Mouse (Mus musculus) liver, embryonic 16.5 days (tissue): ENCODE results near the gene Sgf29. TPM values are rescaled to one million over a fixed set of nuclear protein-coding genes. Genes with fewer than 3 reads are reported as not detected.

Experiments
- ATAC-seq: fragments of 200-750 bp; cut with Nextera tagmentation; 2 replicates; pipeline ENCODE4 v1.8.0; 2017; ENCODE audit warnings: low read depth, mild to moderate bottlenecking, moderate number of reproducible peaks, moderate library complexity
- H3K27ac ChIP-seq: fragments of 300-500 bp; sonication (generic); 2 replicates; pipeline ENCODE4 v1.5.1; 2014; ENCODE audit warnings: mild to moderate bottlenecking, low read length
- H3K27me3 ChIP-seq: fragments of 300-500 bp; sonication (generic); 2 replicates; pipeline ENCODE4 v1.6.1; 2014; ENCODE audit warnings: low read depth, low read length, mixed read lengths; ENCODE audit not compliant: control insufficient read depth, insufficient read depth
- H3K36me3 ChIP-seq: fragments of 300-500 bp; sonication (generic); 2 replicates; pipeline ENCODE4 v1.6.1; 2014; ENCODE audit warnings: mild to moderate bottlenecking; ENCODE audit not compliant: control insufficient read depth, insufficient read depth
- H3K4me1 ChIP-seq: fragments of 300-500 bp; sonication (generic); 2 replicates; pipeline ENCODE4 v1.6.1; 2014; ENCODE audit warnings: low read depth, low read length, mixed read lengths; ENCODE audit not compliant: control insufficient read depth
- H3K4me2 ChIP-seq: fragments of 300-500 bp; sonication (generic); 2 replicates; pipeline ENCODE4 v1.6.1; 2014; ENCODE audit warnings: low read depth, low read length, mixed read lengths
- H3K4me3 ChIP-seq: fragments of 300-500 bp; sonication (generic); 2 replicates; pipeline ENCODE4 v1.5.1; 2014; ENCODE audit warnings: low read depth, mild to moderate bottlenecking, low read length
- H3K9ac ChIP-seq: fragments of 300-500 bp; sonication (generic); 2 replicates; pipeline ENCODE4 v1.6.1; 2014; ENCODE audit warnings: low read depth, low read length
- H3K9me3 ChIP-seq: fragments of 300-500 bp; sonication (generic); replicated peaks from 2 replicates; pipeline ENCODE4 v1.6.1; 2016; ENCODE audit warnings: low read length; ENCODE audit not compliant: control insufficient read depth
- WGBS: fragments of 180-500 bp; shearing (Covaris S2); extraction: QIAGEN DNeasy Blood & Tissue Kit; methylation state at CpG from one replicate; pipeline ENCODE4 v1.1.7; 2014; ENCODE audit not compliant: insufficient replicate concordance; 5-methylcytosine and 5-hydroxymethylcytosine counted together
- polyA plus RNA-seq: library from polyadenylated mRNA; unstranded; fragments of >200 nt; fragmentation: Nextera tagmentation; extraction: Ambion mirVana; gene quantifications from 2 replicates; pipeline ENCODE4 v1.2.1, GENCODE M21; 2015

The Sgf29 gene
- polyA plus RNA-seq, 1 experiment from 2014 or later = 28.6 TPM

DNA sequence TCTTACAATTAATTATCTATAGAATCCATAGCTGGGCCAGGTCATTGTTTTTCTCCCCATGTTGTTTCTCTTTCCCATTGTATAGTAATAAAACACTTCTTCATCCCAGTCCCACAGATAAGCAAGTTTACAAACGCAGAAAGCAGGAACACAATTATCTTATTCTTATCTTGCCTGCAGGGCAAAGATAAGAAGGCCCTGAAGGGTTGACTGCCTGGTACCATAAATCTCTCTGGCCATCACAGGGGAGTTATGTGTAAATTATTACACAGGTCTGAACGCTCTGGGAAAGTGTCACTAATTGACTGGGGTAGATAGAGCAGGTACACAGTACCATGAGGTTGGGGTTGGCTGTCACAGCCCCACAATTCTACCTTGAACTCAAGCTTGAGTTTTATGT, 1.7 kb downstream of the Sgf29 start:
- no peaks in the 10 kb centered on the region for H3K27me3 ChIP-seq
- peak; percentile 15 for ATAC-seq

DNA sequence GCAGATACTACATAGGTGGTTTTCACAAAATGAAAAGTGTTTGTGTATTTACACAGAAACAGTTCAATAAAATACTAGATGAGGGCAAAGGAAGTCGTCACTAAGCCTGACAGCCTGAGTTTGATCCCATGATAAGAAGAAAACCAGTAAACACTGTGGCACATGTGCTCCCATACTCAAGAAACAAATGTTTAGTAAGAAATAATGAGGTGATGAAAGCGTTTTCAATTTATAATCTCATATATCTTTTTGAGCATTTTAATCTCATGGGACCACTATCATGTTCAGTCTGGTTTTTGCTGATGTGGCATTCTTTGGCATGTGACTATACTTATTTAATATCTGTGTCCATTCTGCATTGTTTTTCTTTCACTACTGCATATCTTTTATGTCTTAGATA, 4.9 kb downstream of the Sgf29 start:
- H3K9ac ChIP-seq = no peak overlapping the region
- H3K4me2 ChIP-seq = no peak overlapping the region
- WGBS = 57% methylated on average over 2 of the region's 2 CpGs
- H3K4me3 ChIP-seq = no peak overlapping the region
- no peak overlapping the region for H3K27ac ChIP-seq
- peaks cover 30% of the 10 kb centered on the region for H3K4me1 ChIP-seq
- ATAC-seq = no peak
- no peaks in the 10 kb centered on the region for H3K9me3 ChIP-seq
- H3K36me3 ChIP-seq = no peaks in the 10 kb centered on the region
- no peaks in the 10 kb centered on the region for H3K27me3 ChIP-seq

More for the DNA sequence above, 1.7 kb downstream of the Sgf29 start:
- H3K36me3 ChIP-seq = no peaks in the 10 kb centered on the region
- peaks cover 29% of the 10 kb centered on the region for H3K4me1 ChIP-seq
- H3K4me3 ChIP-seq = no peak overlapping the region
- H3K27ac ChIP-seq = peak overlapping the region; percentile 12; the same call in 1 of the 2 replicates
- H3K4me2 ChIP-seq = peak overlapping the region; percentile 90
- WGBS = 13% methylated on average over 2 of the region's 2 CpGs
- H3K9ac ChIP-seq = no peak overlapping the region
- H3K9me3 ChIP-seq = no peaks in the 10 kb centered on the region

GRCm38 (mm10) chr7:126655695-126656094, 6.6 kb downstream of the Sgf29 start:
- peaks cover 20% of the 10 kb centered on the region for H3K4me1 ChIP-seq
- H3K4me2 ChIP-seq = no peak overlapping the region
- no peaks in the 10 kb centered on the region for H3K36me3 ChIP-seq
- H3K9ac ChIP-seq = no peak overlapping the region
- peak overlapping the region; percentile 48; the same call in 1 of the 2 replicates for H3K27ac ChIP-seq
- H3K4me3 ChIP-seq = no peak overlapping the region
- H3K27me3 ChIP-seq = no peaks in the 10 kb centered on the region
- 46% methylated on average over 3 of the region's 3 CpGs for WGBS
- H3K9me3 ChIP-seq = no peaks in the 10 kb centered on the region
- 0 out of 2 replicates have a peak, but pooled peaks have one; percentile 19 for ATAC-seq

- Histone ChIP-seq H3K36me3 (no peaks in the 10 kb centered on the region), H3K4me2 (no peak overlapping the region), H3K27me3 (no peaks in the 10 kb centered on the region), H3K9ac (no peak overlapping the region), H3K4me1 (peaks cover 10% of the 10 kb centered on the region), H3K9me3 (no peaks in the 10 kb centered on the region), H3K27ac (no peak overlapping the region), H3K4me3 (no peak overlapping the region)
- no peak for ATAC-seq
- 82% methylated on average over 1 of the region's 1 CpGs for WGBS
Observed at GRCm38 (mm10) chr7:126657522-126657921, 8.4 kb downstream of the Sgf29 start.

DNA sequence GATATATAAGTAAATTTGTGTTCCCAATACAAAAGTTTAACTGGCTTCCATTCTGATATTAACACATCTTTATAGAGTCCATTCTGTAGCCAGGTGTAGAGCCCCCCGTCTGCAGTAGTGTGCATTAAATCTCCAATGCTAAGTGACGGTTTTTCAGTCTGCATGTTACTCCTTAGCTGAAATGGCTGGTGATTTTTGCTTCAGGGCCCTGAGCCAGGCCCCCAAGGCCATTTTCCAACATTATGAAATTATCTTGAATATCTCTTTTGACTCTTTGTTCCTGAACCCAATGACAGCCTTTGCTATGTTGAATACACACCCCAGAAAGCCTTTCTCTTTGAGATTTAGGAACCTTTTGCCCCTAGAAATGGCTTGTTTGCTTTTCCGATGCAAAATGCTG, 10.7 kb downstream of the Sgf29 start:
- Histone ChIP-seq H3K9ac (no peak overlapping the region), H3K36me3 (peaks cover 2% of the 10 kb centered on the region; the same call in 1 of the 2 replicates), H3K4me2 (no peak overlapping the region), H3K27ac (no peak overlapping the region), H3K9me3 (no peaks in the 10 kb centered on the region), H3K4me1 (peaks cover 10% of the 10 kb centered on the region), H3K27me3 (no peaks in the 10 kb centered on the region), H3K4me3 (no peak overlapping the region)
- WGBS = 74% methylated on average over 3 of the region's 3 CpGs
- ATAC-seq = no peak

DNA sequence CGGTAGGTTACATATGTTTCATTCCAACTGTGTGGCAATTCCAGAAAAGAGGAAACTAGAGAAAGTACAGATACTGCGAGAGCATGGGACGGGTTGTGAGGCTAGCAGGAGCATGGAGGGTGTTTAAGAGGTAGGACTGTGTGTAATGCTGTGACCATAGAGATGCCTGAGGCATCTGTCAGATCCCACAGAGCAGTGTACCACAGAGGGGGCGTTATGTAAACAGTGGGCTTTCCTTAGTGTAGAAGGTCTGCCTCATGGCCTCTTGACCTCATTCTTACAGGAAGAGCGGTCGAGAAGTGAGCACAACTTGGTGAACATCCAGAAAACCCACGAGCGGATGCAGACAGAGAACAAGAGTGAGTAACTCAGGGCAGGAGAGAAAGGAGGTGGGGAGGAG, 14.5 kb downstream of the Sgf29 start:
- H3K4me2 ChIP-seq = no peak overlapping the region
- no peaks in the 10 kb centered on the region for H3K27me3 ChIP-seq
- WGBS = 67% methylated on average over 8 of the region's 8 CpGs
- no peak overlapping the region for H3K27ac ChIP-seq
- H3K36me3 ChIP-seq = peaks cover 12% of the 10 kb centered on the region
- no peaks in the 10 kb centered on the region for H3K4me1 ChIP-seq
- H3K4me3 ChIP-seq = no peak overlapping the region
- no peaks in the 10 kb centered on the region for H3K9me3 ChIP-seq
- ATAC-seq = no peak
- H3K9ac ChIP-seq = no peak overlapping the region

GRCm38 (mm10) chr7:126665269-126665668, 16.2 kb downstream of the Sgf29 start:
- Histone ChIP-seq H3K27me3 (no peaks in the 10 kb centered on the region), H3K4me3 (no peak overlapping the region), H3K27ac (no peak overlapping the region), H3K9me3 (no peaks in the 10 kb centered on the region), H3K4me2 (no peak overlapping the region), H3K9ac (no peak overlapping the region), H3K36me3 (peaks cover 12% of the 10 kb centered on the region), H3K4me1 (no peaks in the 10 kb centered on the region)
- WGBS = 80% methylated on average over 3 of the region's 3 CpGs
- no peak for ATAC-seq

DNA sequence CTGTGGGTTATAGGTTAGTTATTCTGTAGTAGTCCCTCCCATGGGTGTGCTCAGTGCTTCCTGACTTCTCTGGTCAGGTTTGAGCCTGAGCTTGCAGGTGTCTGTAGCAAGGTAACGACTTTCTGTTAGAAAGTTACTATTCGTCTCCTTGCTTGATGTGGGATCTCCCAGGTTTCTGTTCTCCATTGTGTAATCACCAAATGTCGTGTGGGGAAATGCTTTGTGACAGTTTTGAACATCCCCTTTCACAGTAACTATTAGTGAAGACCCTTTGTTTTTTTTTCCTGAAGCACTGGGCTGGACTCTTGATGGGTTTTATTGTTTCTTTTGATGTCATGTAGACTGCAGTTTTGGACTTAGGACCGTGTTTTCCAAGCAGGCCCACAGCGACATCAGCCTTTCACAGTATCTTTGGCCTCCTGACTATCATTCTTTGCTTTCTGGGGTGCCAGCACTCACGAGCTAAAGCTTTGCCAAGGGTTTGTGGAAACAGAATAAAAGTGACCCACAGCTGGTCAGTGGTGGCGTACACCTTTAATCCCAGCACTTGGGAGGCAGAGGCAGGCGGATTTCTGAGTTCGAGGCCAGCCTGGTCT, 18.5 kb downstream of the Sgf29 start:
- WGBS = 67% methylated on average over 9 of the region's 9 CpGs
- H3K4me2 ChIP-seq = no peak overlapping the region
- no peaks in the 10 kb centered on the region for H3K27me3 ChIP-seq
- H3K4me1 ChIP-seq = no peaks in the 10 kb centered on the region
- ATAC-seq = no peak
- no peak overlapping the region for H3K27ac ChIP-seq
- H3K36me3 ChIP-seq = peaks cover 15% of the 10 kb centered on the region
- H3K4me3 ChIP-seq = no peak overlapping the region
- H3K9ac ChIP-seq = no peak overlapping the region
- no peaks in the 10 kb centered on the region for H3K9me3 ChIP-seq

DNA sequence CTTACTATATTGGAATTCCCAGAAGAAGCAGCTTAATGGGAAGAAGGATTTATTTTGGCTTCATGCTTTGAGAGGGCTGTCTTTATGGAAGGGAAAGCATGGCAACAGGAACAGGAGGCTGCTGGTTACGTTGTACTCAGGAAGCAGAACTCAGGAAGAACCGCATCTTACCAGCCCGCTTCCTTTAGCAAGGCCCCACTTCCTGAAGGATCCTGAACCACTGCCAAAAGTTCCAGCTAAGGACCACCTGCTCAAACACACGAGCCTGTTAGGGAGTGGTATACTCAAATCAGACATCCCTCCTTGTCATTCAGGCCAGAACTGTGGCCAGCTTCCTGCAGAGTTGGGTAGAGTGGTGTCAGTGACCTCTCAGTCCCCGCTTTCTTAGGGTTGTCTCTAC, 19.3 kb downstream of the Sgf29 start:
- 59% methylated on average over 5 of the region's 5 CpGs for WGBS
- peaks cover 15% of the 10 kb centered on the region for H3K36me3 ChIP-seq
- no peak overlapping the region for H3K9ac ChIP-seq
- no peaks in the 10 kb centered on the region for H3K27me3 ChIP-seq
- H3K4me3 ChIP-seq = no peak overlapping the region
- H3K9me3 ChIP-seq = no peaks in the 10 kb centered on the region
- ATAC-seq = no peak
- no peaks in the 10 kb centered on the region for H3K4me1 ChIP-seq
- no peak overlapping the region for H3K4me2 ChIP-seq
- H3K27ac ChIP-seq = no peak overlapping the region
